Mouse (Mus musculus) hindbrain, embryonic 10.5 days (tissue): ENCODE measurements at regions not wholly inside any gene's neighbourhood (a gene's known extent, or its start where the extent isn't known, plus 50 kb on each side); places are given as distances from the start of the nearest gene placed in this dataset.
A peak's percentile ranks its signal among the peaks of the same experiment; 100 is the strongest.

Experiments
- DNase-seq: peaks from one replicate; pipeline ENCODE4 v3.0.0-alpha.2; 2017; ENCODE audit warnings: low spot score
- H3K27ac ChIP-seq: fragments of 300-500 bp; sonication (generic); 2 replicates; pipeline ENCODE4 v1.5.1; 2016; ENCODE audit warnings: mild to moderate bottlenecking, moderate library complexity
- H3K27me3 ChIP-seq: fragments of 300-500 bp; sonication (generic); 2 replicates; pipeline ENCODE4 v1.6.1; 2016; ENCODE audit warnings: mild to moderate bottlenecking; ENCODE audit not compliant: poor library complexity, insufficient read depth, severe bottlenecking
- H3K36me3 ChIP-seq: fragments of 300-500 bp; sonication (generic); 2 replicates; pipeline ENCODE4 v1.6.1; 2016; ENCODE audit warnings: mild to moderate bottlenecking, moderate library complexity
- H3K4me1 ChIP-seq: fragments of 300-500 bp; sonication (generic); replicated peaks from 2 replicates; pipeline ENCODE4 v1.6.1; 2016; ENCODE audit warnings: mild to moderate bottlenecking
- H3K4me3 ChIP-seq: fragments of 300-500 bp; sonication (generic); 2 replicates; pipeline ENCODE4 v1.5.1; 2016; ENCODE audit warnings: mild to moderate bottlenecking, moderate library complexity
- H3K9me3 ChIP-seq: fragments of 300-500 bp; sonication (generic); 2 replicates; pipeline ENCODE4 v1.6.1; 2016; ENCODE audit warnings: mild to moderate bottlenecking, moderate library complexity
- WGBS: fragments of 180-500 bp; shearing (Covaris S2); methylation state at CpG from one replicate; pipeline ENCODE4 v1.1.7; 2016; 5-methylcytosine and 5-hydroxymethylcytosine counted together

DNA sequence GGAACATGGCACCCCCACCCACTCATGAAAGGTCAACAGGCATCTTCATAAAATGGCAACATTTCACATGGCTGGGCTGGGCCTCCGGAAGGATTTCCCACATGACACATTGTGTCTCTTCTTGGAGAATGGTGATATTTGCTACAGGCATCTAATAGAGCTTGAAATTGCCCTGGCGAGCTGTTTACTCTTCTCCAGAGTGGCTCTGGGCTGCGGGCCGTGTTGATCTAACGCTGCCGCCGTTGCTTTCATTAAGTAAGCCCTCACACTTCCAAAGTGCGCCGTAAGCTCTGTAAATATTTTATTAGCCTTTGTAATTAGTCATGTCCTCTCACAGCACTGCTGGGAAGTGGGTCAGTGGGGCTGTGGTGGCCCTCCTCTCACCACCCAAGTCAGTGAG is 164.4 kb upstream of the Ctnnb1 start:
- Histone ChIP-seq H3K36me3 (no peaks in the 10 kb centered on the region), H3K27me3 (no peaks in the 10 kb centered on the region), H3K4me3 (no peak overlapping the region), H3K9me3 (no peaks in the 10 kb centered on the region), H3K27ac (no peak overlapping the region), H3K4me1 (peaks cover 9% of the 10 kb centered on the region)
- DNase-seq: no peak
- 89% methylated on average over 9 of the region's 9 CpGs for WGBS

DNA sequence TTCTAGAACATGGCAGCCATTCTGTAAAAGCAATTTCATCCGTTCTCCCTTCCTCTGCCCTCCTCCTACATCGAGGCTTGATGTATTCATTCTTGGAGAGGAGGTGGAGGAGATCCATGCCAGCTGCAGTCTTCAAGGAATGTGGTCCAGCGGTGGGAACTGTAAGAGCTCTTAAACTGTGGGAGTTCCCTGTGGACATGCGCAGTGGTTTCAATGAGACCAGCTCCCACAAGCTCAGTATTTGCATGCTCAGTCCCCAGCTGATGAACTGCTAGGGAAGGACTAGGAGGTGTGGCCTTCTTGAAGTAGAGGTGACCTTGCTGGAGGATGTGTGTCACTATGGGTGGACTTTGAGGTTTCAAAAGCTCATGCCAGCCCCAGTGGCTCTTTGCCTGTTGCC is 163.7 kb upstream of the Ctnnb1 start:
- DNase-seq: no peak
- Histone ChIP-seq H3K9me3 (no peaks in the 10 kb centered on the region), H3K27me3 (no peaks in the 10 kb centered on the region), H3K4me1 (peaks cover 10% of the 10 kb centered on the region), H3K27ac (no peak overlapping the region; the same call in 1 of the 2 replicates), H3K4me3 (no peak overlapping the region), H3K36me3 (no peaks in the 10 kb centered on the region)
- 85% methylated on average over 4 of the region's 4 CpGs for WGBS

DNA sequence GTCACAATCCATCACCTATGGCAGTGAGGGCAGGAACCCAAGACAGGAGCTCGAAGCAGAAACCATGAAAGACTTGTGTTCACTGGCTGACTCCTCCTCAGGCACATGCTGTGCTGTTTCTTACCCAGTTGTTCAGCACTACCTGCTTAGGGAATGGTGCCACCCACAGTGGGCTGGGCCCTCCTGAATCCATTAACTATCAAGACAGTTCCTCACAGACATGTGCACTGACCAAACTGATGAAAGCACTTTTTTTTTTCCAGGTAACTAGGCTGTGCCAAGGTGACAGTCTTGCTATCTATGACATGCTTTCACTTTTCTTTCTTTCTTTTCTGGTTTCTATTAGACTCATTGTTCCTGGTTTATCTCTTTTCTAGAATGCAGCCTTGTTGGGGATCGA is 162.1 kb upstream of the Ctnnb1 start:
- Histone ChIP-seq H3K27ac (no peak overlapping the region), H3K27me3 (no peaks in the 10 kb centered on the region), H3K36me3 (no peaks in the 10 kb centered on the region), H3K4me1 (peaks cover 19% of the 10 kb centered on the region), H3K4me3 (no peak overlapping the region), H3K9me3 (no peaks in the 10 kb centered on the region)
- no peak for DNase-seq
- WGBS: 79% methylated on average over 2 of the region's 2 CpGs

- Histone ChIP-seq H3K27me3 (no peaks in the 10 kb centered on the region), H3K36me3 (no peaks in the 10 kb centered on the region), H3K9me3 (no peaks in the 10 kb centered on the region), H3K4me3 (no peak overlapping the region), H3K4me1 (peaks cover 24% of the 10 kb centered on the region), H3K27ac (no peak overlapping the region)
- WGBS: 85% methylated on average over 4 of the region's 4 CpGs
- DNase-seq: no peak
Observed at GRCm38 (mm10) chr9:120767396-120767795, 161.6 kb upstream of the Ctnnb1 start.

GRCm38 (mm10) chr9:120769056-120769455 is 160.0 kb upstream of the Ctnnb1 start:
- Histone ChIP-seq H3K27ac (no peak overlapping the region), H3K4me3 (no peak overlapping the region), H3K4me1 (peaks cover 24% of the 10 kb centered on the region), H3K36me3 (no peaks in the 10 kb centered on the region), H3K9me3 (0 out of 2 replicates have a peak, but pooled peaks cover 1% of the 10 kb centered on the region), H3K27me3 (no peaks in the 10 kb centered on the region)
- 84% methylated on average over 8 of the region's 8 CpGs for WGBS
- DNase-seq: no peak

DNA sequence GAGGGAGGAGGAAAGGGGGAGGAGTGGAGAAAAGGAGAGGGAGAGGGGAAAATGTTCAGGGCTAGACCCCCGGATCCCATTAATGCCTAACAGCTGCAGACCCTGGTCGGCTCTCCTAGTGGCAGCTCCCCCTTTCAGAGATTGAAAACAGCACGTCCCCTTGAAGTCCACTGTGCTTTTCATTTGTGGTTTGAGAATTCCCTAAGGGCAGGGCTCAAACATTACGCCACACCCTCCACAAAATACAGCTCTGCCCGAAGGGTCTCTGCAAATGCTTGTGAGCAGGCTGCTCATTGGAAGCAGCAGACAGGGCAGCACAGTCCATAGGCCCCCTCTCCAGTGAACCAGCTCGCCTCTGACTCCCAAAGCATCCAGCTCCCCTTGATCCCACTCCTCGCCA is 159.3 kb upstream of the Ctnnb1 start:
- Histone ChIP-seq H3K36me3 (no peaks in the 10 kb centered on the region), H3K4me3 (no peak overlapping the region), H3K9me3 (0 out of 2 replicates have a peak, but pooled peaks cover 5% of the 10 kb centered on the region), H3K4me1 (peaks cover 24% of the 10 kb centered on the region), H3K27me3 (no peaks in the 10 kb centered on the region), H3K27ac (peak overlapping the region; percentile 54)
- 30% methylated on average over 7 of the region's 7 CpGs for WGBS
- no peak for DNase-seq

GRCm38 (mm10) chr9:120770886-120771285 is 158.1 kb upstream of the Ctnnb1 start:
- H3K4me3 ChIP-seq: no peak overlapping the region
- peaks cover 28% of the 10 kb centered on the region for H3K4me1 ChIP-seq
- no peak overlapping the region for H3K27ac ChIP-seq
- no peaks in the 10 kb centered on the region for H3K36me3 ChIP-seq
- 79% methylated on average over 1 of the region's 1 CpGs for WGBS
- H3K9me3 ChIP-seq: 0 out of 2 replicates have a peak, but pooled peaks cover 5% of the 10 kb centered on the region
- no peaks in the 10 kb centered on the region for H3K27me3 ChIP-seq
- DNase-seq: no peak

DNA sequence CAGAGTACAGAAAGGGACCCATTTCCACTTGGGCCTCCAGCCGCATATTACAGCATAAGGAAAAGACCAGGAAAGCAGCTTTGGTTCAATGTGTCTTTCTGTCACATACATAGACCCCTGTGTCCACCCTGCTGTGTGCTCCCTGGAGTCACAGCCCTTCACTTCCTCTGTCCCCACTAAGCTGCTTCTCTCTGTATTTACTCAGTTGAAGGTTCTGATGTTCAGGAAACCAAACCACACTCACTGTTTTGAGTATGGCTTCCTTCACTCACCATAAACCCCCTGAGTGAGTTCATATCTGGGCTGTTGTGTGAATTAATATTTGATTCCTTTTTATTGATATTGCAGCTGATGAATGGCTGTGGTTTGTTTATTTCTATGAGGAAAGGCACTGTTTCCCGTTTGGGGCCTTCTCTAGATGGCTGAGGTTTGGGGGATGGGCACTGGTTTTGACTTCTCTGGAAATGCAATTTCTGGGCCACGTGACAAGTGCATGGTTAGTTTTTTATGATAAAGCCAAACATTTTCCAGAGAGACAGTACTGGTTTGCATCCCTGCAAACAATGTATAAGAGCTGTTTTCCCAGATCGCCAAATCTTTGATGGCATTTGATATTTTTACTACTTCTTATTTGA is 157.0 kb upstream of the Ctnnb1 start:
- Histone ChIP-seq H3K9me3 (0 out of 2 replicates have a peak, but pooled peaks cover 5% of the 10 kb centered on the region), H3K36me3 (no peaks in the 10 kb centered on the region), H3K27ac (no peak overlapping the region), H3K27me3 (no peaks in the 10 kb centered on the region), H3K4me3 (no peak overlapping the region), H3K4me1 (peaks cover 39% of the 10 kb centered on the region)
- 67% methylated on average over 4 of the region's 4 CpGs for WGBS
- DNase-seq: no peak

DNA sequence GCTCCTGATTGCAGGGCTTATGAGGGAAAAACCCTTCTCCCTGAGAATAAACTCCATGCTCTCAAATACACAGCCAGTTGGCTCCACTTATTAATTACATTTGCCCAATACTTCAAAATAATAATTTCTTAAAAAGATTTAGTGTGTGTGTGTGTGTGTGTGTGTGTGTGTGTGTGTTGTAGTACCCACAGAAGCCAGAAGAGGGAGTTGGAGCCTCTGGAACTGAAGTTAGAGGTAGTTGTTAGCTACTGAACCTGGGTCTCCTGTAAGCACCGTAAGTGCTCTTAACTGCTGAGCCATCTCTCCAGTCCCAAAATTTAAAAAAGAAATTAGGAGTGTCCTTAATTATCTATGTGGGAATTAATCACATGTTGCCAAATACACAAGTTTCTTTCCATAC is 154.8 kb upstream of the Ctnnb1 start:
- peaks cover 47% of the 10 kb centered on the region for H3K4me1 ChIP-seq
- DNase-seq: no peak
- 0 out of 2 replicates have a peak, but pooled peaks cover 5% of the 10 kb centered on the region for H3K9me3 ChIP-seq
- H3K4me3 ChIP-seq: no peak overlapping the region
- 100% methylated on average over 1 of the region's 1 CpGs for WGBS
- H3K27ac ChIP-seq: no peak overlapping the region
- no peaks in the 10 kb centered on the region for H3K36me3 ChIP-seq
- no peaks in the 10 kb centered on the region for H3K27me3 ChIP-seq

- H3K9me3 ChIP-seq: 0 out of 2 replicates have a peak, but pooled peaks cover 5% of the 10 kb centered on the region
- H3K4me3 ChIP-seq: no peak overlapping the region
- no peaks in the 10 kb centered on the region for H3K27me3 ChIP-seq
- H3K4me1 ChIP-seq: peaks cover 42% of the 10 kb centered on the region
- 38% methylated on average over 1 of the region's 1 CpGs for WGBS
- no peak overlapping the region for H3K27ac ChIP-seq
- no peak for DNase-seq
- no peaks in the 10 kb centered on the region for H3K36me3 ChIP-seq
Observed at GRCm38 (mm10) chr9:120774772-120775171, 154.2 kb upstream of the Ctnnb1 start.

DNA sequence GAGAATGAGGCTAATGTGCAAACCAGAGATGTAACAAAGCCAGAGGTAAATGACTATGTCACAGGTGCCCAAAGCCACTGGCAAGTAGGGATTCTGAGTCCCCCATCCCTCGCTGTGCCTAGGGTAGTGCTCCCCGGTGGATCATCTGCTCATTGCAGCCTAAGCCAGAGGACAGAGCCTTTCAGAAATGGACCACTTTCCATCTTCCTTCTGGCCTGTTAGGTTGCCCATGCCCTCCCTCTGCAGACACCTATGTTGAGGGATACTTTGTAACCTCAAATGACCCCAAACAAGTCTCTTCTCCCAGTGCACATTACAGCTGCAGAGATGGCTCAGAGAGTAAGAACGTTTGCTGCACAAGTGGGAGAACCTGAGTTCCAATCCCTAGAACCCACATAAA is 153.3 kb upstream of the Ctnnb1 start:
- Histone ChIP-seq H3K36me3 (no peaks in the 10 kb centered on the region), H3K9me3 (0 out of 2 replicates have a peak, but pooled peaks cover 5% of the 10 kb centered on the region), H3K4me1 (peaks cover 32% of the 10 kb centered on the region), H3K4me3 (no peak overlapping the region), H3K27me3 (no peaks in the 10 kb centered on the region), H3K27ac (peak overlapping the region; percentile 45; the same call in 1 of the 2 replicates)
- 69% methylated on average over 3 of the region's 3 CpGs for WGBS
- no peak for DNase-seq

- WGBS: 66% methylated on average over 4 of the region's 4 CpGs
- DNase-seq: no peak
- Histone ChIP-seq H3K9me3 (0 out of 2 replicates have a peak, but pooled peaks cover 5% of the 10 kb centered on the region), H3K27ac (peak overlapping the region; percentile 45; the same call in 1 of the 2 replicates), H3K27me3 (no peaks in the 10 kb centered on the region), H3K4me1 (peaks cover 29% of the 10 kb centered on the region), H3K36me3 (no peaks in the 10 kb centered on the region), H3K4me3 (no peak overlapping the region)
Observed at GRCm38 (mm10) chr9:120776456-120777001, 152.5 kb upstream of the Ctnnb1 start.

GRCm38 (mm10) chr9:120777016-120777415 is 152.0 kb upstream of the Ctnnb1 start:
- WGBS: 70% methylated on average over 6 of the region's 6 CpGs
- Histone ChIP-seq H3K36me3 (no peaks in the 10 kb centered on the region), H3K27ac (no peak overlapping the region)

More at GRCm38 (mm10) chr9:120777016-120777415, 152.0 kb upstream of the Ctnnb1 start:
- H3K4me3 ChIP-seq: no peak overlapping the region
- H3K9me3 ChIP-seq: 0 out of 2 replicates have a peak, but pooled peaks cover 5% of the 10 kb centered on the region
- H3K4me1 ChIP-seq: peaks cover 26% of the 10 kb centered on the region
- no peaks in the 10 kb centered on the region for H3K27me3 ChIP-seq
- DNase-seq: no peak
